Mouse (Mus musculus) MEL (cell line): ENCODE data around the gene Mmab. TPM values are rescaled to one million over a fixed set of nuclear protein-coding genes. Genes with fewer than 3 reads are reported as not detected.

Experiments used
- DNase-seq: peaks from one replicate; pipeline ENCODE4 v3.0.0; 2011; ENCODE audit warnings: low read depth, low spot score
- H3K27ac ChIP-seq: 2 replicates; pipeline ENCODE4 v1.5.1; 2012; ENCODE audit warnings: low read depth, mild to moderate bottlenecking, control low read depth, low read length, moderate library complexity; ENCODE audit not compliant: control insufficient read depth
- H3K27me3 ChIP-seq, 2 experiments: fragments of 150-350 bp in 1 of 2; sonication (generic) in 1 of 2; 2 replicates each; pipeline ENCODE4 v1.6.1; 2012; ENCODE audit warnings: low read length in 2 of 2, mild to moderate bottlenecking in 2 of 2, improper control_type of control experiment in 1 of 2, moderate library complexity in 1 of 2; ENCODE audit not compliant: insufficient read depth in 2 of 2, control insufficient read depth in 1 of 2
- H3K36me3 ChIP-seq, 2 experiments: 2 replicates each; pipeline ENCODE4 v1.6.1; 2012 to 2014; ENCODE audit warnings: low read length in 2 of 2, improper control_type of control experiment in 1 of 2, inconsistent platforms in 1 of 2, mild to moderate bottlenecking in 1 of 2; ENCODE audit not compliant: insufficient read depth in 2 of 2, control insufficient read depth in 1 of 2
- H3K4me1 ChIP-seq, 2 experiments: fragments of 150-350 bp in 1 of 2; sonication (generic) in 1 of 2; 2 replicates each; pipeline ENCODE4 v1.6.1; 2012; ENCODE audit warnings: low read length in 2 of 2, improper control_type of control experiment in 1 of 2, mild to moderate bottlenecking in 1 of 2; ENCODE audit not compliant: insufficient read depth in 2 of 2, control insufficient read depth in 1 of 2
- H3K4me3 ChIP-seq, 2 experiments: fragments of 150-350 bp in 1 of 2; sonication (generic) in 1 of 2; 2 replicates each; pipeline ENCODE4 v1.5.1; 2012; ENCODE audit warnings: low read depth in 2 of 2, low read length in 2 of 2, mild to moderate bottlenecking in 2 of 2, moderate library complexity in 2 of 2, control low read depth in 1 of 2, improper control_type of control experiment in 1 of 2; ENCODE audit not compliant: control insufficient read depth in 1 of 2, insufficient read depth in 1 of 2
- H3K79me2 ChIP-seq: 2 replicates; pipeline ENCODE4 v1.6.1; 2012; ENCODE audit warnings: mild to moderate bottlenecking, low read length, moderate library complexity; ENCODE audit not compliant: control insufficient read depth, poor library complexity, insufficient read depth
- H3K9ac ChIP-seq: 2 replicates; pipeline ENCODE4 v1.6.1; 2012; ENCODE audit warnings: low read depth, mild to moderate bottlenecking, control low read depth, low read length, moderate library complexity; ENCODE audit not compliant: control insufficient read depth, poor library complexity, severe bottlenecking
- H3K9me3 ChIP-seq: fragments of 150-350 bp; sonication (generic); replicated peaks from 2 replicates; pipeline ENCODE4 v1.6.1; 2012; ENCODE audit warnings: mild to moderate bottlenecking, low read length, improper control_type of control experiment, moderate library complexity; ENCODE audit not compliant: insufficient read depth
- CTCF ChIP-seq, 3 experiments: IDR thresholded peaks in 2 of 3; conservative IDR thresholded peaks in 1 of 3; 2 replicates each; pipeline ENCODE4 v1.5.1; 2011 to 2012; ENCODE audit warnings: low read length in 3 of 3, low read depth in 2 of 3, mild to moderate bottlenecking in 2 of 3, improper control_type of control experiment in 1 of 3, inconsistent platforms in 1 of 3, mixed read lengths in 1 of 3, moderate library complexity in 1 of 3; ENCODE audit not compliant: control insufficient read depth in 1 of 3, insufficient read depth in 1 of 3, poor library complexity in 1 of 3, severe bottlenecking in 1 of 3
- ELF1 ChIP-seq: IDR thresholded peaks from 2 replicates; pipeline ENCODE4 v1.6.1; 2014; ENCODE audit warnings: low read depth, mild to moderate bottlenecking, inconsistent platforms, low read length, improper control_type of control experiment, moderate library complexity
- EP300 ChIP-seq, 2 experiments: IDR thresholded peaks; 2 replicates each; pipeline ENCODE4 v1.6.1; 2011; ENCODE audit warnings: improper control_type of control experiment in 2 of 2, low read length in 2 of 2, low read depth in 1 of 2, mild to moderate bottlenecking in 1 of 2
- MEF2A ChIP-seq: IDR thresholded peaks from 2 replicates; pipeline ENCODE4 v1.6.1; 2014; ENCODE audit warnings: low read depth, mild to moderate bottlenecking, inconsistent platforms, low read length, improper control_type of control experiment; ENCODE audit not compliant: poor library complexity, insufficient replicate concordance, severe bottlenecking; ENCODE audit errors: extremely low read depth
- NRF1 ChIP-seq: IDR thresholded peaks from 2 replicates; pipeline ENCODE4 v1.6.1; 2014; ENCODE audit warnings: low read depth, mild to moderate bottlenecking, inconsistent platforms, low read length, improper control_type of control experiment, moderate library complexity; ENCODE audit not compliant: poor library complexity, insufficient read depth, severe bottlenecking
- POLR2AphosphoS2 ChIP-seq: IDR thresholded peaks from 2 replicates; pipeline ENCODE4 v1.6.1; 2011; ENCODE audit warnings: low read length, improper control_type of control experiment
- RAD21 ChIP-seq: IDR thresholded peaks from 2 replicates; pipeline ENCODE4 v1.6.1; 2011; ENCODE audit warnings: mild to moderate bottlenecking, low read depth, low read length, improper control_type of control experiment
- SMC3 ChIP-seq: IDR thresholded peaks from 2 replicates; pipeline ENCODE4 v1.6.1; 2011; ENCODE audit warnings: low read depth, low read length, improper control_type of control experiment
- ZC3H11A ChIP-seq: IDR thresholded peaks from 2 replicates; pipeline ENCODE4 v1.6.1; 2012; ENCODE audit warnings: low read depth, mild to moderate bottlenecking, inconsistent platforms, low read length, improper control_type of control experiment
- ZKSCAN1 ChIP-seq: IDR thresholded peaks from 2 replicates; pipeline ENCODE4 v1.6.1; 2012; ENCODE audit warnings: low read depth, mild to moderate bottlenecking, inconsistent platforms, low read length, improper control_type of control experiment, moderate library complexity
- ZMIZ1 ChIP-seq: IDR thresholded peaks from 2 replicates; pipeline ENCODE4 v1.6.1; 2012; ENCODE audit warnings: low read depth, mild to moderate bottlenecking, inconsistent platforms, low read length, improper control_type of control experiment, moderate library complexity
- ZNF384 ChIP-seq: IDR thresholded peaks from 2 replicates; pipeline ENCODE4 v1.6.1; 2012; ENCODE audit warnings: low read depth, mild to moderate bottlenecking, inconsistent platforms, low read length, improper control_type of control experiment
- polyA plus RNA-seq, 2 experiments: library from polyadenylated mRNA; stranded (reverse) in 1 of 2; unstranded in 1 of 2; fragments of >175 nt in 1 of 2; fragments of >200 nt in 1 of 2; gene quantifications; 2 replicates each; pipeline versions ENCODE4 v1.2.1 to v1.2.4; 2012; ENCODE audit warnings: low replicate concordance in 2 of 2, low read depth in 1 of 2; ENCODE audit not compliant: insufficient read length in 2 of 2, insufficient read depth in 1 of 2, missing spikeins in 1 of 2
- total RNA-seq: library from RNA; depleted of rRNA; stranded (reverse); fragments of 300-350 nt; gene quantifications from 2 replicates; pipeline ENCODE4 v1.2.3, GENCODE M21; 2012; rRNA removed

Gene Mmab
- total and polyA plus RNA-seq, 3 experiments = 10.4 to 21.0 TPM; not detected in 1

GRCm38 (mm10) chr5:114383184-114383904, 60.5 kb downstream of the Mmab start:
- H3K36me3 ChIP-seq = peaks cover 0 to 11% of the 10 kb centered on the region in 2 experiments; a peak in 3 of 4 replicates
- peaks cover 4 to 17% of the 10 kb centered on the region in 2 experiments for H3K4me1 ChIP-seq

More at GRCm38 (mm10) chr5:114383184-114383904, 60.5 kb downstream of the Mmab start:
- Histone ChIP-seq H3K4me3 (no peak overlapping the region), H3K9ac (no peak overlapping the region), H3K27ac (no peak overlapping the region), H3K27me3 (no peaks in the 10 kb centered on the region), H3K79me2 (peaks cover 46% of the 10 kb centered on the region), H3K9me3 (no peaks in the 10 kb centered on the region)
- TF ChIP-seq POLR2AphosphoS2 (no peak), EP300 (IDR thresholded peaks at IDR 0.05; ENCODE audit: low read depth in 1 of 2, low read length in 2 of 2) (no peak), NRF1 (no peak), ELF1 (no peak), ZMIZ1 (no peak), ZKSCAN1 (no peak), MEF2A (no peak), CTCF (IDR thresholded peaks at IDR 0.05 in 2 of 3, conservative IDR thresholded peaks at IDR 0.05 in 1 of 3; ENCODE audit: control insufficient read depth in 1 of 3, insufficient read depth in 1 of 3, low read depth in 2 of 3, low read length in 3 of 3, poor library complexity in 1 of 3, severe bottlenecking in 1 of 3) (peak; percentile 87 to 95 (median 90)), RAD21 (peak; percentile 74), ZC3H11A (peak; percentile 79), ZNF384 (0 out of 2 replicates have a peak, but pooled peaks have one; percentile 30), SMC3 (peak; percentile 97)
- peak; percentile 73 for DNase-seq

Other genes with a start within 250 kb of the Mmab start
- gene Foxn4, start 170.3 kb downstream of the Mmab start, total RNA-seq = not detected in 2 replicates
- gene Foxn4, start 170.3 kb downstream of the Mmab start, polyA plus RNA-seq = under 1 TPM in 1 of 2 experiments, not detected in 1; 0.07 TPM
- 4.1 and 4.6 TPM in 2 replicates for gene Myo1h, start 154.9 kb downstream of the Mmab start, total RNA-seq
- under 1 TPM in 1 of 2 experiments, not detected in 1; 0.33 TPM for gene Myo1h, start 154.9 kb downstream of the Mmab start, polyA plus RNA-seq
- gene Kctd10, start 63.6 kb downstream of the Mmab start, total RNA-seq = 41.9 and 47.8 TPM in 2 replicates
- gene Kctd10, start 63.6 kb downstream of the Mmab start, polyA plus RNA-seq = 10 to 100 TPM in 1 of 2 experiments, not detected in 1; 42.2 TPM
- 19.8 and 21.8 TPM in 2 replicates for gene Ube3b, start 63.5 kb downstream of the Mmab start, total RNA-seq
- gene Ube3b, start 63.5 kb downstream of the Mmab start, polyA plus RNA-seq = 100 to 1,000 TPM in 1 of 2 experiments, 10 to 100 TPM in 1; 45.4 to 150 TPM
- gene Mvk, start 209 bp upstream of the Mmab start, total RNA-seq = 26.3 and 33.5 TPM in 2 replicates
- gene Mvk, start 209 bp upstream of the Mmab start, polyA plus RNA-seq = 10 to 100 TPM in 1 of 2 experiments, not detected in 1; 37.7 TPM
- gene Fam222a, start 124.0 kb upstream of the Mmab start, total RNA-seq = 0.23 and 0.27 TPM in 2 replicates
- gene Fam222a, start 124.0 kb upstream of the Mmab start, polyA plus RNA-seq = under 1 TPM in 1 of 2 experiments, not detected in 1; 0.70 TPM
- gene Trpv4, start 214.4 kb upstream of the Mmab start, total RNA-seq = not detected in 2 replicates
- gene Trpv4, start 214.4 kb upstream of the Mmab start, polyA plus RNA-seq = under 1 TPM in 1 of 2 experiments, not detected in 1; 0.29 TPM
- 18.3 and 18.8 TPM in 2 replicates for gene Gltp, start 246.9 kb upstream of the Mmab start, total RNA-seq
- gene Gltp, start 246.9 kb upstream of the Mmab start, polyA plus RNA-seq = 100 to 1,000 TPM in 1 of 2 experiments, 10 to 100 TPM in 1; 67.2 to 211 TPM